Mouse (Mus musculus) adrenal gland, adult 2 months (tissue): Measurements from ENCODE around the gene Omp. TPM values are rescaled to one million over a fixed set of nuclear protein-coding genes. Genes with fewer than 3 reads are reported as not detected.
A peak's percentile ranks its signal among the peaks of the same experiment; 100 is the strongest.
"Not testable (repeated sequence)": the region's sequence is repeated elsewhere in the genome, so short reads cannot be mapped to it uniquely, and the experiment has no call there.

Experiments used
- DNase-seq: peaks from one replicate; pipeline ENCODE4 v3.0.0; 2021
- long read RNA-seq: library from polyadenylated mRNA; stranded (forward); transcript quantifications from one replicate; pipeline ENCODE4 v2.0.0, GENCODE M21; 2021
- polyA plus RNA-seq: library from polyadenylated mRNA; depleted of rRNA; stranded (reverse); fragments of >200 nt; gene quantifications from 2 replicates; pipeline ENCODE4 v1.2.3, GENCODE M21; 2012; rRNA removed
- total RNA-seq, 2 experiments: library from RNA; stranded (reverse); gene quantifications; 2 replicates each; pipeline ENCODE4 v1.2.3; 2021

The Omp gene
- total RNA-seq (1 to 10 TPM in 1 of 2 experiments, under 1 TPM in 1; 0.17 to 5.7 TPM), polyA plus RNA-seq (3.3 and 10.3 TPM in 2 replicates)
- long read RNA-seq = 0 reads

- DNase-seq = no peak
Observed at GRCm38 (mm10) chr7:98145402-98145801, at the start of gene Omp. Gene Omp (minus strand): TSS chr7:98145502.

GRCm38 (mm10) chr7:98194026-98194792, 48.9 kb upstream of the Omp start:
- peak; percentile 39 for DNase-seq

GRCm38 (mm10) chr7:98193515-98194025, 48.3 kb upstream of the Omp start:
- peak; percentile 54 for DNase-seq

- DNase-seq = no peak
Observed at GRCm38 (mm10) chr7:98191571-98192250, 46.4 kb upstream of the Omp start.

- DNase-seq = no peak
Observed at GRCm38 (mm10) chr7:98190578-98190977, 45.3 kb upstream of the Omp start.

- no peak for DNase-seq
Observed at GRCm38 (mm10) chr7:98189745-98190144, 44.4 kb upstream of the Omp start.

GRCm38 (mm10) chr7:98188680-98189079, 43.4 kb upstream of the Omp start:
- DNase-seq = no peak

GRCm38 (mm10) chr7:98188238-98188637, 42.9 kb upstream of the Omp start:
- DNase-seq = no peak

- not testable (repeated sequence) for DNase-seq
Observed at GRCm38 (mm10) chr7:98187332-98187731, 42.0 kb upstream of the Omp start.

- no peak for DNase-seq
Observed at GRCm38 (mm10) chr7:98186637-98187036, 41.3 kb upstream of the Omp start.

- DNase-seq = no peak
Observed at GRCm38 (mm10) chr7:98185326-98185725, 40.0 kb upstream of the Omp start.

GRCm38 (mm10) chr7:98178560-98179231, 33.4 kb upstream of the Omp start:
- no peak for DNase-seq

GRCm38 (mm10) chr7:98177929-98178559, 32.7 kb upstream of the Omp start, which contains the start of gene Capn5:
Gene Capn5 (minus strand): TSS chr7:98178274.
- peak; percentile 83 for DNase-seq

GRCm38 (mm10) chr7:98177566-98177928, 32.2 kb upstream of the Omp start:
- no peak for DNase-seq

GRCm38 (mm10) chr7:98177071-98177485, 31.8 kb upstream of the Omp start:
- DNase-seq = no peak

GRCm38 (mm10) chr7:98176322-98177070, 31.2 kb upstream of the Omp start:
- no peak for DNase-seq

- no peak for DNase-seq
Observed at GRCm38 (mm10) chr7:98174883-98175755, 29.8 kb upstream of the Omp start.

- DNase-seq = no peak
Observed at GRCm38 (mm10) chr7:98173408-98173807, 28.1 kb upstream of the Omp start.

GRCm38 (mm10) chr7:98172661-98173060, 27.4 kb upstream of the Omp start:
- no peak for DNase-seq
